Mouse (Mus musculus): Measurements from ENCODE around the gene Btbd17. TPM values are rescaled to one million over a fixed set of nuclear protein-coding genes. Genes with fewer than 3 reads are reported as not detected.

Btbd17 gene
- total RNA-seq, 2 experiments from 2014 or later, result 0.12 TPM; not detected in 1

DNA sequence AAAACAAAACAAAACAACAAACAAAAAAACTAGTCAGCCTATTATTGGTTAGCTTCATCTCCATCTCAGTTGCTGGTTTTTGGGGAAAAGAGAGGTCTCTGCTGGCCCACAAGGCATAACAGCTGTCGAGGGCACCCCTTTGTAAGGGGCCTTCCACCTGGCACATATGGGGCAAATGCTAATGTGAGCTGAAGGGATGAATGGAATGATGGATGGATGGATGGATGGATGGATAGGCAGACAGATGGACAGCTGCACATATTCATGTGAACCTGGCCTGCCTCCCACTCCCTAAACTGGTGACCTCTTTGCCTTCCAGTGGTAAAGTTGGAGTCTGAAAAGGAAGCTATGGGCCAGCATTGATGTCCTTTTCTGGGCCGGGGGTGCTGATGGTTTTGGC lies 11.3 kb upstream of the Btbd17 start:
- intact Hi-C loops (cut with DNase I), result loop anchor here (10.0 kb wide), 1 partner anchor 238 kb away; the partner anchor contains the start of gene Cd300ld3

DNA sequence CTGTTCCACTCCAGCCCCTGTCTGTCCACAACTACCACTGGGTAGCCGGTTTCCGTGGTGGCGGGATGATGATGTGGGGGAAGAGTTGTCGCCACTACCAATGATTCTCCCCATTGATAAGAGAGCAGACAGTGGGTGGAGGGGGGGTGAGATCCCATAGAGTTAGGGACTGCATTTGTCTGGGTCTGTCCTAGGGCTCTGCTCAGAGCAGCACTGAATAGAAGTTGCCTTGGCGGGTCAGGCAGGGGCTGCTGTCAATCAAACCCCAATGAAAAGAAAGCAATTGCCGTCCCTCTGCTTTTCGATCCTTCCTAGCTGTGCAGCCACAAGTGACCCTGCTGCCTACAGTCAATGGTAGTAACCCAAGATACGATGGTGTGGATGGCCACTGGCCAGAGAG lies 8.2 kb upstream of the Btbd17 start:
- intact Hi-C loops (cut with DNase I), result loop anchor here (10.0 kb wide), 1 partner anchor 241 kb away; the partner anchor contains the start of gene Cd300ld3
- DNase-seq, result no peak

More for the DNA sequence above, 11.3 kb upstream of the Btbd17 start:
- DNase-seq, result no peak

DNA sequence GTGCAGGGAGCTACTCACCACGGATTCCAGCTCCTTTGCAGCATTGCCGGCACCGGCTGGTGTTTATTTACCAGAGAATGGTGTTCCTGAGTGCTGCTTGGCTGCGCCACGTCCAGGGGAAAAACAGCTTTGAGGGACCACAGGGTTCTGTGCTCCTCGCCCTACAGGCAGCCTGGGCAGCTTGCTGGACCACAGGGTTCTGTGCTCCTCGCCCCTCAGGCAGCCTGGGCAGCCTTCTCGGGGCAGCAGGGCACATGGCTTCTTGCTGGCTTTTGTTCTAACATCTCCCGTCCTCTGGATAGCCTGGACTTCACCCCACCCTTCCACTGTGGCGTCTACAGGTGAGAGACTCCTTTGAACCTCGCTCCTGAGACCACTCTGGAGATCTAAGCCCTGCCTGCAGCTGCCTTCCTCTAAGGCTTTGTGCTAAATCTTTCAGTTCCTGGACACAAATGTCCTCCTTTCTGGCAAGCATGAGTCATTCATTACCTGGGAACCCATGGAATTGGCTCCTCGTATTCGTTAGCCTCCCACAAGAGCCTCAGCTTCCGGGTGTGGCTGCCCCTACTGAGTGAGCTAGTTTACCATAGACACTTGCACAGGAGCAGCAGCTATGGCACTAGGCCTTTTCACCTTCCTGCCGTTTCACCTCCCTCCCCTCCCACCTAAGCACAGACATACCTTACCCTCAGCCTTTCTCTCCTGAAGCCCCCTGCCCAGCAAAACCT lies 7.0 kb upstream of the Btbd17 start:
- intact Hi-C loops (cut with DNase I), result loop anchor here (10.0 kb wide), 1 partner anchor 242 kb away; the partner anchor contains the start of gene Cd300ld3
- no peak for DNase-seq

DNA sequence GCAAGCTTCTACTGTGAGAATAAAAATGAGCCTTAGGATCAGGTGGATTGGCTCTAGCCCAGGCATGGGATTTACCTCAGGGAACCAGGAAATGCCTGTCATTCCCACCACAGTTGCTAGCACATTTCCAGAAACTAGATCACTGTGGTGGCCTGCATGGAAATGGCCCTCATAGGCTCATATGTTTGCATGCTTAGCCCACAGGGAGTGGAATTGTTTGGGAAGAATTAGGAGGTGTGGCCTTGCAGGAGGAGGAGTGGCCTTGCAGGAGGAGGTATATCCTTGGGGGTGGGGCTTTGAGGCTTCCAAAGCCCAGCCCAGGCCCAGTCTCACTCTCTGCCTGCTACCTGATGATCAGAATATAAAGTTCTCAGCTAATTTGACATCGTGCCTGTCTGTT lies 6.2 kb upstream of the Btbd17 start:
- DNase-seq, result no peak
- intact Hi-C loops (cut with DNase I), result loop anchor here (10.0 kb wide), 1 partner anchor 243 kb away; the partner anchor contains the start of gene Cd300ld3

DNA sequence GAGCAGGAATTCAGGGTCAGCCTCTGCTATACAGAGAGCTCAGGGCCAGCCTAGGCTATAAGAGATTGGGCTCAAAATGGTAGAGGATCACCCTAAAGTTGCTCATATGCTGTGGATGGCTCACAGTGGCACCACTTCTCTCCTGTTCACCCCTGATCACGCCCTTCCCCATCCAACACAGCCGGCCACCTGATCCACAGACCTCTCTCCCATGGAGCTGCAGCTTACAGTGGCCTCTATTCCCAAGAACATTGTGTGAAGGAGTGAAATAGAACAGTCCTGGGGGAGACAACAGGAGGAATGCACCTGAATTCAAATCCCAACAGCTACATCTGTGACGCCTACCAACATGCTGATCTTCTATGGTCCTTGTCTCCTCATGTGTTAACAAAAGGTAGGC lies 2.9 kb upstream of the Btbd17 start, which contains the start of gene Gpr142:
TSS of gene Gpr142 (plus strand) at position 301 of the 400 bp plus-strand sequence.
- intact Hi-C loops (cut with DNase I), result no loop called here
- no peak for DNase-seq

DNA sequence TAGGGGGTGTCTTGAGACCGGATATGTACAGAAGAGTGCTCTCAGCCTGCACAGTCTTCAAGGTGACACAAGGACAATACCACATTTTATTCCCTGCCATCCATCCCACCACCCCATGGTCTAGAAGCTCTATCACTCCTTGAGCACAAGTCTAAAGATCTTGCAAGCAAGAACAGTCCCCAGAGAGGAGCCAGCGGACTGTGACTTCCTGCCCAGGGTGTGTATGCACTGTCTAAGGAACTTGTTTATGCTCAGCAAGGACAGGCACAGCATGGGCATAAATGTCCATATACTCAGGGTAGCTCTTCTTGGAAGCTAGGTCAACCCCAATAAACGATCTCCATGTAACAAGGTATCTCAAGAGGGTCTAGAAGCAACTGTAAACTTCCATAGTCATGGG lies 2.2 kb upstream of the Btbd17 start:
- DNase-seq, result no peak
- intact Hi-C loops (cut with DNase I), result no loop called here

DNA sequence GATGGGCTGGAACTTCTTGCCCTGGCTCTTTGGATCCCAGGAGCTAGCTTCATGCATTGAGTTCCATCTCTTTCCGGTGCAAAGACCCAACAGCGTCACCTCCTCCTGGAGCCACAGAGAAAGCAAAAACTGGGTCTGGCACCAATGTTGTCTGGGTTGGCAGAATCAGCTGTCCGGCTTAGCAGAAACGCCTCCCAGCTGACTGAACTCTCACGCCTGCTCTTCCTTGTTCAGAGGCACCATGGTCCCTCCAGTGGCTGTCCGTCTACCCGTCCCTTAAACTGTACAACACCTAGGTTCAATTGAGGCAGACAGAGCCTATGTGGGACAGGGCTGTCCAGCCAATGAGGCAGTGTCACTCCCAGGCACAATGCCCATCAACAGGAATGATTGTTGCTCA lies 1.4 kb upstream of the Btbd17 start:
- no peak for DNase-seq
- intact Hi-C loops (cut with DNase I), result no loop called here

DNA sequence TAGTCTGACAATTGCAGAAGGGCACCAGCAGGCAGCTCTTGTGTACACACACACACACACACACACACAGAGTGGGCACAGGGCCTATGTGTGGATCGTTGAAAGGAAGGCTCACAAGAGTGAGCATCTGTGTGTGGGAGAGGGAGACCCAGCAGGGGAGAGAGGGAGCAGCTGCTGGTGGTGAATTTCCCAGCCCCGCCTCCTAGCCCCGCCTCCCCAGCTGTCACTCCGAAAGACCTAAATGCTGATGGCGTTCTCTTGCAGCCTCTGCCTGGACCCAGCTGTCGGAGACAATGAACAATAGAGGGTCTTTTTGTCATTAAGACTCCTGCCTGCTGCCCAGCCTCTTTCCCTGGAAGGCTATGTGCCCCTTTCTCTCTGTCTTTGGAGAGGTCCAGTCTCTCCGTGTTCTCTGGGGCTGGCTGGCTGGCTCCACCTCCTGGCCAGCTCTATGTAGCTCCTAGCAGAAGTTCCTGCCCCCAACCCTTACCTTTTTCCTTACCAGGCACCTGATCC lies 456 bp downstream of the Btbd17 start:
- intact Hi-C loops (cut with DNase I), result no loop called here
- DNase-seq, result peak; percentile 57 to 68

DNA sequence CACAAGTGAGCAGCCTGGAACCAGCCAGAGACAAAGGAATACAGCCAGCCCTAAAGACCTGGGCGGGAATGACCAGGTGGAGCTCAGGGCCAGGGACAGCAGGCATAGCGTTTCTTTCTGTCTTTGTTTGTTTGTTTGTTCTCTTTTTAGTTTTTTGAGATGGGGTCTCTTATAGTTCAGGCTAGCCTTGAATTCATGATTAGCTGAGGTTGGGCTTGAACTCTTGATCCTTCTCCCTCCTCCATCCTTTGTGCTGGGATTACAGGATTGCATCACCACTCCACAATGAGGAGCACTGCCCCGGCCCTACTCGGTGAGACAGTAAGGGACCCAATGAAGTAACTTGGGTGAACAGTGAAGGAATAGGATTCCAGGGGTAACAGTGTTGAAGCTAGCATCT lies 1.1 kb downstream of the Btbd17 start:
- DNase-seq, result no peak
- intact Hi-C loops (cut with DNase I), result no loop called here

DNA sequence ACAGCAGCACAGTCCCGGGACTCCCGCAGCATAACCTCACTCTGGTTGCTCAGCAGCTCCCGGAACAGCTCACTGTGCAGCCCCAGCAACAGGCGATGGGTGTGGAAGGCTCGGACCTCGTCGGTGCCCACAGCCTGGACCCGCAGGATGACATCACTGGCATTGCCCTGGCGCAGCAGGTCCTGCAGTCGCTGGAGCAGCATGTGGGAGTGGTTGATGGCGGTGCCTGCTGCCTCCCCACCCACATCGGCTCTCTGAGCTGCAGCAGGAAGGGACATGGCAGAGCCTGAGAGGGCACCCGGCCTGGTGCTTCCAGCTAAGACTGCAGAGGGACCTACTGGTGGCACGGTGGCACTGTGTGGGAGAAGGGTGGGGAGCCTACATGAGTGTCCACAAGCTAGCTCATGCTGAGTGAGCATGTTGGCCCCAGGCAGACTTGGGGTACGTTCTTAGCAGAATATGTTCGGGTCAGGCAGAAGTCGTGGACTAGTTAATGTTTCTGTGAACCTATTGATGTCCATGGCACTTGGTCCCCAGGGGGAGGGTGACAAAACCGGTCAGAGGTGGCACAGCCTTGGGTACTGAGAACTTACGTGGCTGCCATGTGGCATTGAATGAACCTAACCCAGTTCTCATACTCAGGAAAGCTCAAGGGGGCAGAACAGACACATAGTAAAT lies 1.7 kb downstream of the Btbd17 start:
- intact Hi-C loops (cut with DNase I), result no loop called here
- no peak for DNase-seq

DNA sequence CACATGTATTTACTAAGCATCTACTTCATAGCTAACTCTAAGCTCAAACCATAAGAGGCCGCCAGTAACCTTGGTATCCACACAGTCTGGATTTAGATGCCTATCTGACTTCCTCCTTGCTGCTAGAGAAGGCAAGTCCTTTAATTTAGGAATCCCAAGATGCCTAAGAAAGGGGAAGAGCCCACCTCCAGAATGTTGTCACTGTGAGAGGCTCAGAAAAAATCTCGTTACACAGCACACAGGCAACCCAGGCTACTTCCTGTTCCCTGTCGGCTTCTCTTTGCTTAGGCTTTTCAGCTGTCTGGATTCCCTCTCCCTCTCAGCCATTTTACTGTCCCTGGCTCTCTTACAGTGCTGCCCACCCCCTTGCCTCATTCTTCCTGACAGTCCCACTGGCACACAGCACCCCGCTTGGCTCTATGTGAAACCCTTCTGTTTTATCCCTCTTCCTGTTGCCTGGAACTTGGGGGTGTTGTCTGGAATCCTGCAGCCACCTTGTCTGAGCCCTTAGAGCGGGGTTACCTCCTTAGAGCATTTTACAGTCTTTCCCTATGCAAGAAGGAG lies 2.7 kb downstream of the Btbd17 start:
- intact Hi-C loops (cut with DNase I), result no loop called here

DNA sequence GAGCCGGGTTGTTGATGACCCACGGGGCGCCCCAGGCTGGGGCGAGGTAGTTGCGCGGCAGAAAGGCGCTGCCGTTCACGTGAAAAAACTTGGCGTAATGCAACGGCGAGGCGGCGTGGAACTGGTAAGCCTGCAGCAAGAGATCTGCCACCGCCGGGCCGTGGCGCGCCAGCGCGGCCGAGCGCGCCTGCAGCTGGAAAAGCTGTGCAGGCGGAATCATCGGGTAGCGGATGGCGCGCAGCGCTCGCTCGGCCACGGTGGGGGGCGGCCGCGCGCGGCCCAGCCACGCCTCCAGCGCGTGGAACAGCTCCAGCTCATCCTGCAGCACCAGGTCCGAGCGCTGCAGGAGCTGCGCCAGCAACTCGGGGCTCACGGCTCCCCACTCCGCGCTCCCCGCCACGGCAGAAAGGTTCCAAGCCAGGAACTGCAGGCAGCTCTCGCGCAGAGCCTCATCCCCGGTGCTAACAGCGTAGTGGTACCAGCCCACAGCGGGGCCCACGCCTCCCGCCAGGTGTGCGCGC lies 3.8 kb downstream of the Btbd17 start:
- intact Hi-C loops (cut with DNase I), result no loop called here
- DNase-seq, result peak in 1 of 2 experiments; percentile 33

More for the DNA sequence above, 2.7 kb downstream of the Btbd17 start:
- DNase-seq, result no peak

DNA sequence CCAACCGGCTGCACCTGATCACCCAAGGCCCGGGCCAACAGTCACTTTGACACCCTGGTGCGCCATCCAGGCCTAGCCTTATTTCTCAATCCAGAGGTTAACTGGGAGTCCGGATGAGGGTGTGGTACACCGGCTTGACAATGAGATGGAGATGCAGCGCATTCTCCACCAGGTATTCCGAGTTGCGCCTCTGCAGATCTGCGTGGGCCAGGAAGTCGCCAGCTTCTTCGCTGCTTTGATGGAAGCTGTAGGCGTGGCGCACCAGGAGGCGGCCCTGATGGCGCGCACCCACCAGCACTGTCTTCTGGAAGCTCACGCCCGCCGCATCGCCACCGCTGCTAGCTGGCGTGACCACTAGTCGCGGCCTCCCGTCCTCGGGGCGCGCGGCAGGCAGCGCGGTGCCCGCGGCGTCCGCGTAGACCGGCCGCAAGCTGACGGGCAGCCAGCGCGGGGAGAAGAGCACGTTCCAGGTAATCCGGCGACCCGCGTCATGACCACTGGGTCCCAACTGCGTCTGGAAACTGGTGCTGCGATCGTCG lies 4.3 kb downstream of the Btbd17 start:
- intact Hi-C loops (cut with DNase I), result no loop called here
- no peak for DNase-seq

DNA sequence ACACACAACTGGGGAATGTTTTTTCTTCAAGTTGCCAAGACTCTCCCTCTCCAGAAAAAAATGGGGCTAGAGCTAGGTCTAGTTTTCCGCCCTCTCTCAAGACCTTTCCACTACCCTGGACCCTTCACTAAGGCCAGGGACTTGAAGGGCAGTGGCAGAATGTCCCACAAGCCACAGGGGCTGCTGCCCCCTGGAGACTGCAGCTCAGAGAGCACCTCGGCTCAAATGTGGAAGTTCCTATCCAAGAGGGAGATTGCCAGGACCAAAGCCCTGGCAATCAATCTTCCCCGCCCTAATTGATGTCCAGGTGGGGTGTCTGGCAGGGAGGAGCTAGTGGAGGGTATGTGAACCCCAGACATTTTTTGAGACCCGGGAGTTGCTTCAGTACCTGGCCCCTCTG lies 4.9 kb downstream of the Btbd17 start:
- intact Hi-C loops (cut with DNase I), result no loop called here
- DNase-seq, result no peak

DNA sequence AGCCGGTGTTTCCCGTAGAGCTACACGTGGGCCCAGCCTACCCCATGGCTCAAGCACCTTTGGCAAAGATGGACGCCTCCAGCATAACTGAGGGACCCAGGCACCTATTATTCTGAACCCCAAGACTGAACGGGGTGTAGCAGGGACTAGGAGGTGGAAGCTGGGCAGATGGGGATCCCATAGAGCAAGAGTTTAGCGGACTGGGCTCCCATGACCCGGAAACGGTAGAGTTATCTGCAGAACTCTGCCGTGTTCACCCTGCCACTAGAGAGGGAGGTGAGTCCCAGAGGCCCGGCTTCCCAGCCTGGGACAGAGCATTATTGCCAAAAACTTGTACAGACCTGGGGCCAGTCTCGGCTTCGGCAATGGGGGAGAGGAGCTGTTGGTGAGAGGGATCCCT lies 5.6 kb downstream of the Btbd17 start:
- no peak for DNase-seq
- intact Hi-C loops (cut with DNase I), result no loop called here

DNA sequence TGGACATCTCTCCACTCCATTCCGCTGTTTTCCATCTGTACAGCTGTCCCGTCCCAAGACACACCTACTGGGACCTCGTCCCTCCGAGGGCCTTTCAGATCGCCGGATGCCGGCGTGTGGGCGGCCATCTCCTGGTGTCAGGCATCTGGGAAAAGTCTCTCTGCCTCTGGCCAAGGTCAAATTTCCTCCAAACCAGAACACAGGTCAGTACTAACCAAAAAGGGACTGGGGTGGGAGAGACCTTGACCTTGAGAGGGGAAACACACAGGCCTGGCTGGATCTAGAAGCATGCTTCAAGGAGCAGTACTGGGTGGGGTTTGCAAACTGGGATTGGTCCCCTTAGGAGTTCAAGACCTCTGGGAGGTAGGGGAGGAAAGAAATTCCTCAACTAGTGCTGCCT lies 6.0 kb downstream of the Btbd17 start:
- intact Hi-C loops (cut with DNase I), result loop anchor here (1.0 to 5.0 kb wide), 2 partner anchors 44 to 112 kb away; partner anchors contain the start of gene Ttyh2

DNA sequence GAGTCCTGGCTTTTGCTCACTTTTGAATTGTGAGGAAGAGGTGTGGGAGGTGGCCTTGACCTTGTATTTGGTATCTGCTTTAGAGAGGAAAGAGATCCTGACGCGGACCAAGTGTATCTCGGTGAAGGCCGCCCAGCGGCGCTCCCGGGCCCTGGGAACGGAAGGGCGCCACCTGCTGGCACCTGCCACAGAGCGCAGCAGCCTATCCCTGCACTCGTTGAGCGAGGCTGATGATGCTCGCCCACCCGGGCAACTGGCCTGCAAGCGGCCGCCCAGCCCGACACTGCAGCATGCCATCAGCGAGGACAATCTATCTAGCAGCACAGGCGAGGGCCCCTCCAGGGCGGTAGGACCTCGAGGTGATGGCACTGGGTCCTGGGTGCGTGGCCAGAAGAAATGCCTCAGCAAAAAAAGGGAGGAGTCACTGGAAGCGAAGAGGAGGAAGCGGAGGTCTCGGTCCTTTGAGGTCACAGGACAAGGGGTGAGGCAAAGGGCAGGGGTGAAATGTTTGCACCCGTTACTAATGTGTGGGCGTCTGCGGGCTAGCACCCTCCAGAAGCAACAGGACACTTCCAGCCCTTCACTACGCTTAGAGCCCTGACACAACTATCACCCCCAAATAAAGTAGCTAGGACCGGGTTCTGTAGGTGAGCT lies 6.6 kb downstream of the Btbd17 start:
- intact Hi-C loops (cut with DNase I), result loop anchor here (1.0 to 5.0 kb wide), 2 partner anchors 44 to 112 kb away; partner anchors contain the start of gene Ttyh2
- DNase-seq, result peak; percentile 89 to 93

More for the DNA sequence above, 6.0 kb downstream of the Btbd17 start:
- DNase-seq, result peak in 1 of 2 experiments; percentile 16

DNA sequence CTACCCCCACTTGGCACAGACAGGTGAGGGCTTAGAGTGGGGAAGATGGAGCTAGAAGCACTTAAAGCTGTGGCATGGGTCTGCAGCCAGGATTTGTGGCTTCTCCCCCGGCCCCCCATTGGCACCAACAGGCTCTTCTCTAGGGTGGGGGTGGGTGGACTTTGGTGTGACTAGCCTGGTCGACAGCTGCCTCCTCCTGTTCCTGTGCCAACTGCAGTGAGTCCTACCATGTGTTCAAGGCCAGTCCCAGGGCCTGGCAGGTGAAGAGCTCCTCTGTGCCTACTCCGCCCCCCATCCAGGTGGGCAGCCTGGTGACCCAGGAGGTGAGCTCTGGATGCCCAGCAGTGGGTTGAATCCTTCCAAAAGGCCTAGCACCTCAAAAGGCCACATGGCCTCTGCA lies 8.1 kb downstream of the Btbd17 start:
- no peak for DNase-seq
- intact Hi-C loops (cut with DNase I), result loop anchor here (5.0 kb wide), 1 partner anchor 110 kb away; the partner anchor contains the start of gene Ttyh2

DNA sequence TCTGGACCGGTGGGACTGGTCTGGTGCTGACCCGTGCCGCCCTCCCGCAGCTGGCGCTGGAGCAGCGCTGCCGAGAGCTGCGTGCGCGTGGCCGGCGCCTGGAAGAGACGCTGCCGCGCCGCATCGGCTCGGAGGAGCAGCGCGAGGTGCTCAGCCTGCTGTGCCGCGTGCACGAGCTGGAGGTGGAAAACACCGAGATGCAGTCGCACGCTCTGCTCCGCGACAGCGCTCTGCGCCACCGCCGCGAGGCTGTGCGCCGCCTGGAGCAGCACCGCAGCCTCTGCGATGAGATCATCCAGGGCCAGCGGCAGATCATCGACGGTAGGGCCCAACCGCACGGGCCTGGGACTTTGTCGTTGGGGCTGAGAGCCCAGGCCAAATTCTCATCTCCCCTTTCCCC lies 9.4 kb downstream of the Btbd17 start:
- no peak for DNase-seq
- intact Hi-C loops (cut with DNase I), result loop anchor here (5.0 kb wide), 1 partner anchor 109 kb away; the partner anchor contains the start of gene Ttyh2

DNA sequence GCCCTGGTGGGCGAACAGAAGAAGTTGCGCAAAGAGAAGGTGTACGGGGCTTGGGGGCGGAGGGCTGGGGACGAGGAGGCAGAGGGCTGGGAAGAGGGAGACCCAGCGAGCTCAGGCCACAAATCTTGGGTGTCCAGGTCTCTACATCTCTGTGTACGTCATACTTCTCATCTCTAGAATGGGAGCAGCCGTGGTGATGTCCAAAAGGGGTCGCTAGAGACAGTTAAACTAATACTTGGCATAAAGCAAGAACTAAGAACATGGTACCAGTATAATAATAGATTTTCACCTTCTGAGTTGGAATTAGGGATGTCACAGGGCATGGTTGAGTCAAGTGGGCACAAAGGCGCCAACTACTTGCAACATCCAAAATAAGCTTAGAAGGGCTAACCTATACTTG lies 9.9 kb downstream of the Btbd17 start:
- intact Hi-C loops (cut with DNase I), result loop anchor here (5.0 kb wide), 1 partner anchor 109 kb away; the partner anchor contains the start of gene Ttyh2

More for the DNA sequence above, 9.9 kb downstream of the Btbd17 start:
- no peak for DNase-seq
